ENCODE assay signal across 8 mouse cellular contexts in genomic region chr3:54764418-54764817, GRCm38 (mm10). TPM values are rescaled to one million over a fixed set of nuclear protein-coding genes. Genes with fewer than 3 reads are reported as not detected.
DNase-seq lines count a peak whose midpoint lies in the region; ATAC-seq lines count a peak whose summit lies in the region.

No protein-coding gene starts in this region.

- 70% methylated on average over 18 of the region's 18 CpGs for WGBS in embryonic facial prominence, embryonic 10.5 days
- 62% methylated on average over 18 of the region's 18 CpGs for WGBS in heart, embryonic 12.5 days
- WGBS in kidney, embryonic 14.5 days = 72% methylated on average over 18 of the region's 18 CpGs
- WGBS in limb, embryonic 15.5 days = 64% methylated on average over 18 of the region's 18 CpGs

- H3K27me3 ChIP-seq in embryonic facial prominence, embryonic 10.5 days (replicated peaks; ENCODE audit: low read depth, poor library complexity, severe bottlenecking) = no peaks in the 10 kb centered on the region
- H3K27me3 ChIP-seq in heart, embryonic 12.5 days (replicated peaks) = no peaks in the 10 kb centered on the region
- no peaks in the 10 kb centered on the region for H3K27me3 ChIP-seq in kidney, embryonic 14.5 days (ENCODE audit: control insufficient read depth, insufficient read depth, low read length)
- no peaks in the 10 kb centered on the region for H3K27me3 ChIP-seq in limb, embryonic 15.5 days

- peaks cover 14% of the 10 kb centered on the region for H3K4me1 ChIP-seq in embryonic facial prominence, embryonic 10.5 days
- peaks cover 15% of the 10 kb centered on the region for H3K4me1 ChIP-seq in heart, embryonic 12.5 days (replicated peaks)
- no peaks in the 10 kb centered on the region for H3K4me1 ChIP-seq in kidney, embryonic 14.5 days (ENCODE audit: control insufficient read depth, insufficient read depth, low read length)
- H3K4me1 ChIP-seq in limb, embryonic 15.5 days = 0 out of 2 replicates have a peak, but pooled peaks cover 3% of the 10 kb centered on the region

- H3K4me2 ChIP-seq in heart, embryonic 12.5 days = peak overlapping the region; percentile 40
- peak overlapping the region; percentile 12 for H3K4me2 ChIP-seq in kidney, embryonic 14.5 days (replicated peaks; ENCODE audit: low read depth, low read length)
- peak overlapping the region; percentile 22 for H3K4me2 ChIP-seq in limb, embryonic 15.5 days

- 0 out of 2 replicates have a peak overlapping the region, but pooled peaks have one; percentile 0 for H3K27ac ChIP-seq in embryonic facial prominence, embryonic 10.5 days (replicated peaks)
- no peak overlapping the region for H3K27ac ChIP-seq in heart, embryonic 12.5 days (ENCODE audit: poor library complexity, severe bottlenecking)
- H3K27ac ChIP-seq in kidney, embryonic 14.5 days (ENCODE audit: low read depth, low read length) = no peak overlapping the region
- no peak overlapping the region for H3K27ac ChIP-seq in limb, embryonic 15.5 days

- ATAC-seq in heart, embryonic 12.5 days (ENCODE audit: insufficient number of reproducible peaks, low FRiP score) = no peak
- ATAC-seq in kidney, embryonic 14.5 days (ENCODE audit: low FRiP score, low TSS enrichment) = no peak
- ATAC-seq in limb, embryonic 15.5 days (ENCODE audit: insufficient number of reproducible peaks, low FRiP score, low TSS enrichment, low read depth) = no peak

- no peak overlapping the region for H3K9ac ChIP-seq in heart, embryonic 12.5 days
- no peak overlapping the region for H3K9ac ChIP-seq in kidney, embryonic 14.5 days (ENCODE audit: low read depth, low read length)
- H3K9ac ChIP-seq in limb, embryonic 15.5 days = no peak overlapping the region

- peak overlapping the region; percentile 37; the same call in 1 of the 2 replicates for H3K4me3 ChIP-seq in embryonic facial prominence, embryonic 10.5 days
- peak overlapping the region; percentile 8; the same call in 1 of the 2 replicates for H3K4me3 ChIP-seq in heart, embryonic 12.5 days
- peak overlapping the region; percentile 7; the same call in 1 of the 2 replicates for H3K4me3 ChIP-seq in kidney, embryonic 14.5 days (ENCODE audit: low read length)
- H3K4me3 ChIP-seq in limb, embryonic 15.5 days = peak overlapping the region; percentile 24

- DNase-seq in cerebellum, adult 11 months = peak; percentile 35
- DNase-seq in embryonic facial prominence, embryonic 10.5 days (ENCODE audit: low spot score) = peak; percentile 42
- DNase-seq in right cerebral cortex, postnatal 10 days (ENCODE audit: low spot score in 2 of 2) = peak; percentile 61 to 67
- no peak for DNase-seq in natural killer cell, adult 2 months (ENCODE audit: low spot score in 2 of 2)
- no peak for DNase-seq in ovary, adult 18-20 months (ENCODE audit: low spot score)

- H3K36me3 ChIP-seq in embryonic facial prominence, embryonic 10.5 days (replicated peaks) = no peaks in the 10 kb centered on the region
- H3K36me3 ChIP-seq in heart, embryonic 12.5 days = 0 out of 2 replicates have a peak, but pooled peaks cover 2% of the 10 kb centered on the region
- H3K36me3 ChIP-seq in kidney, embryonic 14.5 days (ENCODE audit: control insufficient read depth, insufficient read depth, low read length) = no peaks in the 10 kb centered on the region
- no peaks in the 10 kb centered on the region for H3K36me3 ChIP-seq in limb, embryonic 15.5 days

- H3K9me3 ChIP-seq in embryonic facial prominence, embryonic 10.5 days = no peaks in the 10 kb centered on the region
- H3K9me3 ChIP-seq in heart, embryonic 12.5 days (replicated peaks) = peaks cover 6% of the 10 kb centered on the region
- H3K9me3 ChIP-seq in kidney, embryonic 14.5 days (ENCODE audit: control insufficient read depth, low read length) = no peaks in the 10 kb centered on the region
- H3K9me3 ChIP-seq in limb, embryonic 15.5 days = no peaks in the 10 kb centered on the region

RNA-seq across cellular contexts. Expression of gene Smad9, which starts 9.0 kb away (rescaled TPM):
- 0.42 and 0.73 TPM in 2 replicates for polyA plus RNA-seq in embryonic facial prominence, embryonic 10.5 days (2016; fragmentation: Nextera tagmentation; extraction: Ambion mirVana)
- 1.6 and 1.9 TPM in 2 replicates for polyA plus RNA-seq in heart, embryonic 12.5 days (2016; fragmentation: Nextera tagmentation; extraction: Ambion mirVana)
- polyA plus RNA-seq in kidney, embryonic 14.5 days (2014; fragmentation: Nextera tagmentation; extraction: Ambion mirVana) = 1.8 and 1.9 TPM in 2 replicates
- polyA plus RNA-seq in limb, embryonic 15.5 days (2015; fragmentation: Nextera tagmentation; extraction: Ambion mirVana) = 0.52 and 0.56 TPM in 2 replicates

RNA-seq across cellular contexts. Expression of gene Alg5, which starts 29.1 kb away (rescaled TPM):
- polyA plus RNA-seq in embryonic facial prominence, embryonic 10.5 days (2016; fragmentation: Nextera tagmentation; extraction: Ambion mirVana) = 41.0 and 42.1 TPM in 2 replicates
- polyA plus RNA-seq in heart, embryonic 12.5 days (2016; fragmentation: Nextera tagmentation; extraction: Ambion mirVana) = 35.8 and 41.2 TPM in 2 replicates
- polyA plus RNA-seq in kidney, embryonic 14.5 days (2014; fragmentation: Nextera tagmentation; extraction: Ambion mirVana) = 62.7 and 66.3 TPM in 2 replicates
- 61.9 and 71.0 TPM in 2 replicates for polyA plus RNA-seq in limb, embryonic 15.5 days (2015; fragmentation: Nextera tagmentation; extraction: Ambion mirVana)

RNA-seq across cellular contexts. Expression of gene Exosc8, which starts 29.2 kb away (rescaled TPM):
- polyA plus RNA-seq in embryonic facial prominence, embryonic 10.5 days (2016; fragmentation: Nextera tagmentation; extraction: Ambion mirVana) = 182 and 191 TPM in 2 replicates
- polyA plus RNA-seq in heart, embryonic 12.5 days (2016; fragmentation: Nextera tagmentation; extraction: Ambion mirVana) = 74.6 and 82.6 TPM in 2 replicates
- 182 and 185 TPM in 2 replicates for polyA plus RNA-seq in kidney, embryonic 14.5 days (2014; fragmentation: Nextera tagmentation; extraction: Ambion mirVana)
- polyA plus RNA-seq in limb, embryonic 15.5 days (2015; fragmentation: Nextera tagmentation; extraction: Ambion mirVana) = 101 and 104 TPM in 2 replicates

RNA-seq across cellular contexts. Expression of gene Rfxap, which starts 43.2 kb away (rescaled TPM):
- polyA plus RNA-seq in embryonic facial prominence, embryonic 10.5 days (2016; fragmentation: Nextera tagmentation; extraction: Ambion mirVana) = 31.3 and 33.1 TPM in 2 replicates
- polyA plus RNA-seq in heart, embryonic 12.5 days (2016; fragmentation: Nextera tagmentation; extraction: Ambion mirVana) = 41.8 and 49.4 TPM in 2 replicates
- polyA plus RNA-seq in kidney, embryonic 14.5 days (2014; fragmentation: Nextera tagmentation; extraction: Ambion mirVana) = 50.7 and 60.1 TPM in 2 replicates
- polyA plus RNA-seq in limb, embryonic 15.5 days (2015; fragmentation: Nextera tagmentation; extraction: Ambion mirVana) = 26.3 and 37.5 TPM in 2 replicates

RNA-seq across cellular contexts. Expression of gene Gm21958, which starts 50.3 kb away (rescaled TPM):
- 0.28 TPM in 1 of 2 replicates, not detected in the other for polyA plus RNA-seq in embryonic facial prominence, embryonic 10.5 days (2016; fragmentation: Nextera tagmentation; extraction: Ambion mirVana)
- polyA plus RNA-seq in heart, embryonic 12.5 days (2016; fragmentation: Nextera tagmentation; extraction: Ambion mirVana) = 1.0 TPM in 1 of 2 replicates, not detected in the other
- 2.8 TPM in 1 of 2 replicates, not detected in the other for polyA plus RNA-seq in kidney, embryonic 14.5 days (2014; fragmentation: Nextera tagmentation; extraction: Ambion mirVana)
- 0.81 TPM in 1 of 2 replicates, not detected in the other for polyA plus RNA-seq in limb, embryonic 15.5 days (2015; fragmentation: Nextera tagmentation; extraction: Ambion mirVana)

Comparison
In these comparisons a context has a peak if more than half of its experiments do, and no peak if none do; other contexts are left out.
1. DNase-seq: peak in cerebellum, adult 11 months (single experiment), embryonic facial prominence, embryonic 10.5 days (single experiment) and right cerebral cortex, postnatal 10 days (2 of 2); none in natural killer cell, adult 2 months (0 of 2) and ovary, adult 18-20 months (single experiment).
2. Peak in every context shown above with its lines, with median percentiles within 50 percentile points of each other: H3K4me3 ChIP-seq and H3K4me2 ChIP-seq.